Mouse (Mus musculus) heart, postnatal 0 days (tissue): ENCODE results near the gene Gzmb. TPM values are rescaled to one million over a fixed set of nuclear protein-coding genes. Genes with fewer than 3 reads are reported as not detected.

ENCODE experiments used
- ATAC-seq: fragments of 200-750 bp; cut with Nextera tagmentation; 2 replicates; pipeline ENCODE4 v1.8.0; 2017; ENCODE audit warnings: low read depth, moderate number of reproducible peaks, moderate library complexity; ENCODE audit not compliant: insufficient read depth
- DNase-seq: peaks from one replicate; pipeline ENCODE4 v3.0.0-alpha.2; 2016; ENCODE audit warnings: low spot score
- H3K27ac ChIP-seq: fragments of 300-500 bp; sonication (generic); 2 replicates; pipeline ENCODE4 v1.5.1; 2014; ENCODE audit warnings: low read depth, mild to moderate bottlenecking
- H3K27me3 ChIP-seq: fragments of 300-500 bp; sonication (generic); 2 replicates; pipeline ENCODE4 v1.6.1; 2014; ENCODE audit warnings: low read length, mixed read lengths; ENCODE audit not compliant: control insufficient read depth, insufficient read depth
- H3K36me3 ChIP-seq: fragments of 300-500 bp; sonication (generic); replicated peaks from 2 replicates; pipeline ENCODE4 v1.6.1; 2014; ENCODE audit warnings: low read length, mixed read lengths; ENCODE audit not compliant: control insufficient read depth, insufficient read depth
- H3K4me1 ChIP-seq: fragments of 300-500 bp; sonication (generic); 2 replicates; pipeline ENCODE4 v1.6.1; 2014; ENCODE audit warnings: antibody characterized with exemption; ENCODE audit not compliant: control insufficient read depth, insufficient read depth
- H3K4me2 ChIP-seq: fragments of 300-500 bp; sonication (generic); 2 replicates; pipeline ENCODE4 v1.6.1; 2014; ENCODE audit warnings: low read depth, mild to moderate bottlenecking, low read length, moderate library complexity
- H3K4me3 ChIP-seq: fragments of 300-500 bp; sonication (generic); 2 replicates; pipeline ENCODE4 v1.5.1; 2014; ENCODE audit warnings: low read depth, low read length
- H3K9ac ChIP-seq: fragments of 300-500 bp; sonication (generic); replicated peaks from 2 replicates; pipeline ENCODE4 v1.6.1; 2014; ENCODE audit warnings: low read depth, low read length, mixed read lengths
- H3K9me3 ChIP-seq: fragments of 300-500 bp; sonication (generic); replicated peaks from 2 replicates; pipeline ENCODE4 v1.6.1; 2016; ENCODE audit warnings: low read length; ENCODE audit not compliant: control insufficient read depth
- CTCF ChIP-seq: IDR thresholded peaks from 2 replicates; pipeline ENCODE4 v1.5.1; 2016; ENCODE audit warnings: antibody characterized with exemption, control low read depth, low read depth
- EP300 ChIP-seq: IDR thresholded peaks from 2 replicates; pipeline ENCODE4 v1.6.1; 2016; ENCODE audit warnings: antibody characterized with exemption, low read depth
- WGBS: fragments of 180-500 bp; shearing (Covaris S2); extraction: QIAGEN DNeasy Blood & Tissue Kit; methylation state at CpG from one replicate; pipeline ENCODE4 v1.1.7; 2014; 5-methylcytosine and 5-hydroxymethylcytosine counted together
- polyA plus RNA-seq: library from polyadenylated mRNA; unstranded; fragments of >200 nt; fragmentation: Nextera tagmentation; extraction: Ambion mirVana; gene quantifications from 2 replicates; pipeline ENCODE4 v1.2.1, GENCODE M21; 2015
- total RNA-seq: library from RNA; depleted of rRNA; stranded (reverse); fragments of >200 nt; gene quantifications from 2 replicates; pipeline ENCODE4 v1.2.3, GENCODE M21; 2014; ENCODE audit warnings: low replicate concordance

Gene Gzmb
- total and polyA plus RNA-seq, 2 experiments from 2014 or later: not detected

GRCm38 (mm10) chr14:56296786-56297185 is 34.7 kb upstream of the Gzmb start:
- no peak overlapping the region for H3K27ac ChIP-seq
- ATAC-seq (no peak), DNase-seq (no peak)
- H3K27me3 ChIP-seq: no peaks in the 10 kb centered on the region
- TF ChIP-seq CTCF: no peak
- TF ChIP-seq EP300: no peak
- H3K9me3 ChIP-seq: no peaks in the 10 kb centered on the region
- H3K9ac ChIP-seq: no peak overlapping the region
- no peak overlapping the region for H3K4me3 ChIP-seq
- no peak overlapping the region for H3K4me2 ChIP-seq
- no peaks in the 10 kb centered on the region for H3K4me1 ChIP-seq
- H3K36me3 ChIP-seq: no peaks in the 10 kb centered on the region
- 61% methylated on average over 5 of the region's 5 CpGs for WGBS

- no peaks in the 10 kb centered on the region for H3K27me3 ChIP-seq
- DNase-seq (no peak), ATAC-seq (no peak)
- no peaks in the 10 kb centered on the region for H3K36me3 ChIP-seq
- no peaks in the 10 kb centered on the region for H3K9me3 ChIP-seq
- H3K9ac ChIP-seq: no peak overlapping the region
- no peak overlapping the region for H3K27ac ChIP-seq
- no peak overlapping the region for H3K4me2 ChIP-seq
- H3K4me1 ChIP-seq: no peaks in the 10 kb centered on the region
- TF ChIP-seq CTCF (no peak), EP300 (no peak)
- 80% methylated on average over 4 of the region's 4 CpGs for WGBS
- no peak overlapping the region for H3K4me3 ChIP-seq
These were observed 34.0 kb upstream of the Gzmb start for GRCm38 (mm10) chr14:56296106-56296505.

- no peak for DNase-seq
- no peaks in the 10 kb centered on the region for H3K4me1 ChIP-seq
- H3K27ac ChIP-seq: no peak overlapping the region
- ATAC-seq: no peak
- no peak overlapping the region for H3K4me2 ChIP-seq
- no peak overlapping the region for H3K4me3 ChIP-seq
- H3K9me3 ChIP-seq: no peaks in the 10 kb centered on the region
- TF ChIP-seq CTCF: no peak
- no peak for TF ChIP-seq EP300
- no peaks in the 10 kb centered on the region for H3K36me3 ChIP-seq
- no peaks in the 10 kb centered on the region for H3K27me3 ChIP-seq
- no peak overlapping the region for H3K9ac ChIP-seq
These were observed 31.1 kb upstream of the Gzmb start for GRCm38 (mm10) chr14:56293146-56293545.

GRCm38 (mm10) chr14:56288651-56289050 is 26.6 kb upstream of the Gzmb start:
- Histone ChIP-seq H3K9me3 (no peaks in the 10 kb centered on the region), H3K9ac (no peak overlapping the region), H3K36me3 (no peaks in the 10 kb centered on the region), H3K27me3 (no peaks in the 10 kb centered on the region), H3K4me2 (no peak overlapping the region), H3K4me1 (no peaks in the 10 kb centered on the region), H3K27ac (no peak overlapping the region), H3K4me3 (no peak overlapping the region)
- TF ChIP-seq CTCF: no peak
- no peak for TF ChIP-seq EP300
- WGBS: 59% methylated on average over 5 of the region's 5 CpGs
- ATAC-seq (no peak), DNase-seq (no peak)

GRCm38 (mm10) chr14:56287806-56288205 is 25.7 kb upstream of the Gzmb start:
- Histone ChIP-seq H3K4me2 (no peak overlapping the region), H3K36me3 (no peaks in the 10 kb centered on the region), H3K9ac (no peak overlapping the region), H3K27ac (no peak overlapping the region), H3K4me3 (no peak overlapping the region), H3K27me3 (no peaks in the 10 kb centered on the region), H3K9me3 (no peaks in the 10 kb centered on the region), H3K4me1 (no peaks in the 10 kb centered on the region)
- DNase-seq (no peak), ATAC-seq (no peak)
- TF ChIP-seq EP300 (no peak), CTCF (no peak)
- 64% methylated on average over 5 of the region's 5 CpGs for WGBS

- H3K9ac ChIP-seq: no peak overlapping the region
- H3K4me3 ChIP-seq: no peak overlapping the region
- no peaks in the 10 kb centered on the region for H3K9me3 ChIP-seq
- no peak for TF ChIP-seq CTCF
- no peak for TF ChIP-seq EP300
- no peak overlapping the region for H3K4me2 ChIP-seq
- H3K27me3 ChIP-seq: no peaks in the 10 kb centered on the region
- H3K27ac ChIP-seq: no peak overlapping the region
- ATAC-seq (no peak), DNase-seq (no peak)
- WGBS: 79% methylated on average over 6 of the region's 6 CpGs
- H3K4me1 ChIP-seq: no peaks in the 10 kb centered on the region
- H3K36me3 ChIP-seq: no peaks in the 10 kb centered on the region
These were observed 22.6 kb upstream of the Gzmb start for GRCm38 (mm10) chr14:56284356-56285325.
